Mouse (Mus musculus) heart, embryonic 14.5 days (tissue): ENCODE measurements around the gene Npc1l1. TPM values are rescaled to one million over a fixed set of nuclear protein-coding genes. Genes with fewer than 3 reads are reported as not detected.
"Not testable (repeated sequence)": the region's sequence is repeated elsewhere in the genome, so short reads cannot be mapped to it uniquely, and the experiment has no call there.

Experiments
- ATAC-seq: fragments of 200-750 bp; cut with Nextera tagmentation; 2 replicates; pipeline ENCODE4 v1.8.0; 2017; ENCODE audit warnings: low read depth, moderate TSS enrichment; ENCODE audit not compliant: insufficient number of reproducible peaks, insufficient read depth, low FRiP score
- H3K27ac ChIP-seq, 2 experiments: fragments of 200-500 bp in 1 of 2; fragments of 300-500 bp in 1 of 2; sonication (generic) in 1 of 2; replicated peaks in 1 of 2; 2 replicates each; pipeline ENCODE4 v1.5.1; 2012 to 2014; ENCODE audit warnings: low read depth in 2 of 2, low read length in 2 of 2, control low read depth in 1 of 2, mild to moderate bottlenecking in 1 of 2, mixed read lengths in 1 of 2; ENCODE audit not compliant: control insufficient read depth in 1 of 2, insufficient read depth in 1 of 2
- H3K27me3 ChIP-seq: fragments of 300-500 bp; sonication (generic); 2 replicates; pipeline ENCODE4 v1.6.1; 2014; ENCODE audit warnings: mild to moderate bottlenecking, low read length, control low read depth; ENCODE audit not compliant: control insufficient read depth, insufficient read depth
- H3K36me3 ChIP-seq: fragments of 300-500 bp; sonication (generic); 2 replicates; pipeline ENCODE4 v1.6.1; 2014; ENCODE audit warnings: mild to moderate bottlenecking, control low read depth, low read length, mixed read lengths; ENCODE audit not compliant: control insufficient read depth, insufficient read depth
- H3K4me1 ChIP-seq, 2 experiments: fragments of 200-500 bp in 1 of 2; fragments of 300-500 bp in 1 of 2; sonication (generic) in 1 of 2; 2 replicates each; pipeline ENCODE4 v1.6.1; 2012 to 2014; ENCODE audit warnings: low read length in 2 of 2, control low read depth in 1 of 2, mixed read lengths in 1 of 2; ENCODE audit not compliant: control insufficient read depth in 2 of 2, insufficient read depth in 2 of 2
- H3K4me2 ChIP-seq: fragments of 300-500 bp; sonication (generic); 2 replicates; pipeline ENCODE4 v1.6.1; 2014; ENCODE audit warnings: mild to moderate bottlenecking, low read length
- H3K4me3 ChIP-seq, 2 experiments: fragments of 200-500 bp in 1 of 2; fragments of 300-500 bp in 1 of 2; sonication (generic) in 1 of 2; 2 replicates each; pipeline ENCODE4 v1.5.1; 2012 to 2014; ENCODE audit warnings: low read length in 2 of 2, mild to moderate bottlenecking in 2 of 2, control low read depth in 1 of 2, low read depth in 1 of 2, moderate library complexity in 1 of 2; ENCODE audit not compliant: control insufficient read depth in 1 of 2, insufficient read depth in 1 of 2
- H3K9ac ChIP-seq: fragments of 300-500 bp; sonication (generic); 2 replicates; pipeline ENCODE4 v1.6.1; 2014; ENCODE audit warnings: mild to moderate bottlenecking, low read length
- H3K9me3 ChIP-seq: fragments of 300-500 bp; sonication (generic); 2 replicates; pipeline ENCODE4 v1.6.1; 2016; ENCODE audit warnings: low read length, control low read depth; ENCODE audit not compliant: control insufficient read depth
- WGBS: fragments of 180-500 bp; shearing (Covaris S2); extraction: QIAGEN DNeasy Blood & Tissue Kit; methylation state at CpG from one replicate; pipeline ENCODE4 v1.1.7; 2014; 5-methylcytosine and 5-hydroxymethylcytosine counted together
- polyA plus RNA-seq: library from polyadenylated mRNA; unstranded; fragments of >200 nt; fragmentation: Nextera tagmentation; extraction: Ambion mirVana; gene quantifications from 2 replicates; pipeline ENCODE4 v1.2.1, GENCODE M21; 2014

Gene Npc1l1
- polyA plus RNA-seq, 1 experiment from 2014 or later = not detected

GRCm38 (mm10) chr11:6261434-6262082 lies 31.6 kb upstream of the Npc1l1 start:
- Histone ChIP-seq H3K4me2 (no peak overlapping the region), H3K4me1 (peaks cover under 1 to 4% of the 10 kb centered on the region in 2 experiments; a peak in 3 of 4 replicates), H3K9me3 (no peaks in the 10 kb centered on the region), H3K9ac (no peak overlapping the region), H3K4me3 (no peak overlapping the region), H3K27me3 (no peaks in the 10 kb centered on the region), H3K27ac (no peak overlapping the region), H3K36me3 (peaks cover 91% of the 10 kb centered on the region)
- no peak for ATAC-seq
- 73% methylated on average over 10 of the region's 10 CpGs for WGBS

- Histone ChIP-seq H3K9ac (no peak overlapping the region), H3K36me3 (peaks cover 71% of the 10 kb centered on the region), H3K4me2 (no peak overlapping the region), H3K27ac (no peak overlapping the region), H3K9me3 (no peaks in the 10 kb centered on the region), H3K27me3 (no peaks in the 10 kb centered on the region), H3K4me1 (no peaks in the 10 kb centered on the region), H3K4me3 (no peak overlapping the region)
- ATAC-seq = no peak
- WGBS = 89% methylated on average over 7 of the region's 7 CpGs
Observed at GRCm38 (mm10) chr11:6259413-6259812, 29.5 kb upstream of the Npc1l1 start.

- Histone ChIP-seq H3K4me2 (no peak overlapping the region), H3K9ac (no peak overlapping the region), H3K27ac (no peak overlapping the region), H3K27me3 (no peaks in the 10 kb centered on the region), H3K9me3 (no peaks in the 10 kb centered on the region), H3K4me1 (no peaks in the 10 kb centered on the region), H3K4me3 (no peak overlapping the region), H3K36me3 (peaks cover 43% of the 10 kb centered on the region)
- peak; percentile 20; the same call in 1 of the 2 replicates for ATAC-seq
- 75% methylated on average over 6 of the region's 6 CpGs for WGBS
Observed at GRCm38 (mm10) chr11:6256490-6257072, 26.6 kb upstream of the Npc1l1 start.

GRCm38 (mm10) chr11:6254602-6255001 lies 24.7 kb upstream of the Npc1l1 start:
- WGBS = 85% methylated on average over 2 of the region's 2 CpGs
- peaks cover 23% of the 10 kb centered on the region for H3K36me3 ChIP-seq
- H3K27me3 ChIP-seq, H3K4me2 ChIP-seq, H3K27ac ChIP-seq, H3K4me3 ChIP-seq, ATAC-seq, H3K9me3 ChIP-seq, H3K9ac ChIP-seq, H3K4me1 ChIP-seq: not testable (repeated sequence)

- Histone ChIP-seq H3K36me3 (peaks cover 5% of the 10 kb centered on the region), H3K9me3 (no peaks in the 10 kb centered on the region), H3K4me2 (no peak overlapping the region), H3K27me3 (no peaks in the 10 kb centered on the region), H3K4me3 (no peak overlapping the region), H3K9ac (no peak overlapping the region), H3K27ac (no peak overlapping the region), H3K4me1 (no peaks in the 10 kb centered on the region)
- no peak for ATAC-seq
- 84% methylated on average over 4 of the region's 4 CpGs for WGBS
Observed at GRCm38 (mm10) chr11:6252824-6253223, 22.9 kb upstream of the Npc1l1 start.

- Histone ChIP-seq H3K27ac (no peak overlapping the region), H3K9me3 (no peaks in the 10 kb centered on the region), H3K4me1 (no peaks in the 10 kb centered on the region), H3K27me3 (no peaks in the 10 kb centered on the region), H3K9ac (no peak overlapping the region), H3K36me3 (no peaks in the 10 kb centered on the region), H3K4me3 (no peak overlapping the region), H3K4me2 (no peak overlapping the region)
- no peak for ATAC-seq
- 88% methylated on average over 5 of the region's 5 CpGs for WGBS
Observed at GRCm38 (mm10) chr11:6252248-6252647, 22.3 kb upstream of the Npc1l1 start.

GRCm38 (mm10) chr11:6244707-6245106 lies 14.8 kb upstream of the Npc1l1 start:
- Histone ChIP-seq H3K9me3 (no peaks in the 10 kb centered on the region), H3K4me2 (no peak overlapping the region), H3K4me3 (no peak overlapping the region), H3K27me3 (no peaks in the 10 kb centered on the region), H3K36me3 (no peaks in the 10 kb centered on the region), H3K9ac (no peak overlapping the region), H3K27ac (no peak overlapping the region), H3K4me1 (no peaks in the 10 kb centered on the region)
- 34% methylated on average over 19 of the region's 19 CpGs for WGBS
- no peak for ATAC-seq

- H3K9ac ChIP-seq = no peak overlapping the region
- H3K4me1 ChIP-seq = no peaks in the 10 kb centered on the region
- no peak overlapping the region for H3K27ac ChIP-seq
- no peak overlapping the region for H3K4me2 ChIP-seq
- 85% methylated on average over 4 of the region's 4 CpGs for WGBS
- H3K9me3 ChIP-seq = peaks cover 14% of the 10 kb centered on the region; the same call in 1 of the 2 replicates
- no peaks in the 10 kb centered on the region for H3K36me3 ChIP-seq
- no peak overlapping the region for H3K4me3 ChIP-seq
- no peak for ATAC-seq
- no peaks in the 10 kb centered on the region for H3K27me3 ChIP-seq
Observed at GRCm38 (mm10) chr11:6233025-6233424, 3.1 kb upstream of the Npc1l1 start.
